Mouse (Mus musculus) CH12.LX (cell line): ENCODE measurements around the gene Pepd.

ENCODE experiments used
- CHD1 ChIP-seq: IDR thresholded peaks from 2 replicates; pipeline ENCODE4 v1.6.1; 2012; ENCODE audit warnings: low read depth, low read length, improper control_type of control experiment, inconsistent platforms
- CTCF ChIP-seq, 2 experiments: IDR thresholded peaks in 1 of 2; conservative IDR thresholded peaks in 1 of 2; 2 replicates each; pipeline ENCODE4 v1.5.1; 2011 to 2012; ENCODE audit warnings: low read depth in 2 of 2, low read length in 2 of 2, improper control_type of control experiment in 1 of 2, inconsistent platforms in 1 of 2, mild to moderate bottlenecking in 1 of 2, moderate library complexity in 1 of 2
- MEF2A ChIP-seq: IDR thresholded peaks from 2 replicates; pipeline ENCODE4 v1.6.1; 2014; ENCODE audit warnings: low read depth, mild to moderate bottlenecking, inconsistent platforms, low read length, improper control_type of control experiment, borderline replicate concordance
- MXI1 ChIP-seq: IDR thresholded peaks from 2 replicates; pipeline ENCODE4 v1.6.1; 2011; ENCODE audit warnings: mild to moderate bottlenecking, low read depth, low read length, improper control_type of control experiment
- POLR2A ChIP-seq: IDR thresholded peaks from 2 replicates; pipeline ENCODE4 v1.6.1; 2011; ENCODE audit warnings: low read depth, mild to moderate bottlenecking, improper control_type of control experiment, low read length
- ZMIZ1 ChIP-seq: IDR thresholded peaks from 2 replicates; pipeline ENCODE4 v1.6.1; 2012; ENCODE audit warnings: low read depth, mild to moderate bottlenecking, inconsistent platforms, low read length, improper control_type of control experiment

DNA sequence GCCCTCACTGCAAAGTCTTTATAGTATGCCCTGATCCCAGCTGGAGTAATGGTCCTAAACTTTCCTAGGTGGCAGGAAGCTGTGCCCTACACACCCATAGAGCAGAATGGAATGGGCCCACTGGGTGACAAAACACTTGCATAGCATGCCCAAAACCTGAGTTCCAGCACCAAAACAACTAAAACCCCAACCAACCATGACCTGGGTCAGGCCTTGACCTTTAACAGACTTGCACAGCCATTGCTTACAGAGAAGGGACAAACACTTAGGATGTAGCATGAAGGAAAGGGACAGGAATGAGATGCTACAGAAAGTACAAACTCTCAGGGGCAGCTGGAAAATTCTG is 130.0 kb downstream of the Pepd start:
- TF ChIP-seq POLR2A (no peak), ZMIZ1 (no peak), MXI1 (no peak), CTCF (conservative IDR thresholded peaks at IDR 0.05 in 1 of 2, IDR thresholded peaks at IDR 0.05 in 1 of 2; ENCODE audit: low read depth in 2 of 2, low read length in 2 of 2) (no peak), MEF2A (no peak), CHD1 (no peak)
